Mouse (Mus musculus) liver, embryonic 12.5 days (tissue): ENCODE measurements around the gene Cwh43. TPM values are rescaled to one million over a fixed set of nuclear protein-coding genes. Genes with fewer than 3 reads are reported as not detected.
"Not testable (repeated sequence)": the region's sequence is repeated elsewhere in the genome, so short reads cannot be mapped to it uniquely, and the experiment has no call there.

ENCODE experiments used
- ATAC-seq: fragments of 200-750 bp; cut with Nextera tagmentation; 2 replicates; pipeline ENCODE4 v1.8.0; 2017; ENCODE audit warnings: moderate number of reproducible peaks, mild to moderate bottlenecking, moderate library complexity
- H3K27ac ChIP-seq: fragments of 300-500 bp; sonication (generic); 2 replicates; pipeline ENCODE4 v1.5.1; 2016; ENCODE audit warnings: mild to moderate bottlenecking
- H3K27me3 ChIP-seq: fragments of 300-500 bp; sonication (generic); replicated peaks from 2 replicates; pipeline ENCODE4 v1.6.1; 2016; ENCODE audit warnings: mild to moderate bottlenecking, moderate library complexity
- H3K36me3 ChIP-seq: fragments of 300-500 bp; sonication (generic); 2 replicates; pipeline ENCODE4 v1.6.1; 2016; ENCODE audit warnings: mild to moderate bottlenecking, moderate library complexity
- H3K4me1 ChIP-seq: fragments of 300-500 bp; sonication (generic); 2 replicates; pipeline ENCODE4 v1.6.1; 2016
- H3K4me2 ChIP-seq: fragments of 300-500 bp; sonication (generic); 2 replicates; pipeline ENCODE4 v1.6.1; 2016; ENCODE audit warnings: mild to moderate bottlenecking, moderate library complexity
- H3K4me3 ChIP-seq: fragments of 300-500 bp; sonication (generic); 2 replicates; pipeline ENCODE4 v1.5.1; 2016; ENCODE audit warnings: mild to moderate bottlenecking, moderate library complexity
- H3K9ac ChIP-seq: fragments of 300-500 bp; sonication (generic); 2 replicates; pipeline ENCODE4 v1.6.1; 2016; ENCODE audit warnings: mild to moderate bottlenecking, moderate library complexity
- H3K9me3 ChIP-seq: fragments of 300-500 bp; sonication (generic); replicated peaks from 2 replicates; pipeline ENCODE4 v1.6.1; 2016; ENCODE audit warnings: mild to moderate bottlenecking, moderate library complexity
- WGBS: fragments of 180-500 bp; shearing (Covaris S2); methylation state at CpG from one replicate; pipeline ENCODE4 v1.1.7; 2016; ENCODE audit not compliant: insufficient replicate concordance; 5-methylcytosine and 5-hydroxymethylcytosine counted together
- polyA plus RNA-seq: library from polyadenylated mRNA; unstranded; fragments of >200 nt; fragmentation: Nextera tagmentation; extraction: Ambion mirVana; gene quantifications from 2 replicates; pipeline ENCODE4 v1.2.1, GENCODE M21; 2016

The Cwh43 gene
- polyA plus RNA-seq, 1 experiment from 2014 or later, result not detected

DNA sequence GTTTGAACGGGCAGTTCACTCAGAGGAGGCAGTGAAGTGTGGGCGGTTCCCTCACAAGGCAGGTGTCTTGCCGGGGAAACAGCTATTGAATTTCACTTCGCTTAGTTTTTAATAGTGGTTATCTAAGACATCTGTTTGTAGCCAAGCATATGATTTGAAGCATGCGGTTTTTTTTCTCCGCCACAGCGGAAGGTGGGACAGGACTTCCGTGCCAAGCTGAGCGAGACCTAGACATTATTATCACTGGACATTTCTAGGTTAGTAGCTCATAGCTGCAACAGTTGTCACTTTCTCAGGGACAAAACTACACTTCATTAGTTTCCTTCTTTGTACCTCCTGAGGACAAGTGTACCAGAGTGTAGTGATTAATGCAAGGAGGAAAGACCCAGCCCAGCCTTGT is 36.3 kb downstream of the Cwh43 start:
- no peaks in the 10 kb centered on the region for H3K4me1 ChIP-seq
- ATAC-seq, result no peak
- no peak overlapping the region for H3K27ac ChIP-seq
- no peak overlapping the region for H3K9ac ChIP-seq
- H3K4me2 ChIP-seq, result no peak overlapping the region
- no peaks in the 10 kb centered on the region for H3K36me3 ChIP-seq
- 77% methylated on average over 9 of the region's 9 CpGs for WGBS
- no peaks in the 10 kb centered on the region for H3K9me3 ChIP-seq
- H3K4me3 ChIP-seq, result no peak overlapping the region
- H3K27me3 ChIP-seq, result no peaks in the 10 kb centered on the region

DNA sequence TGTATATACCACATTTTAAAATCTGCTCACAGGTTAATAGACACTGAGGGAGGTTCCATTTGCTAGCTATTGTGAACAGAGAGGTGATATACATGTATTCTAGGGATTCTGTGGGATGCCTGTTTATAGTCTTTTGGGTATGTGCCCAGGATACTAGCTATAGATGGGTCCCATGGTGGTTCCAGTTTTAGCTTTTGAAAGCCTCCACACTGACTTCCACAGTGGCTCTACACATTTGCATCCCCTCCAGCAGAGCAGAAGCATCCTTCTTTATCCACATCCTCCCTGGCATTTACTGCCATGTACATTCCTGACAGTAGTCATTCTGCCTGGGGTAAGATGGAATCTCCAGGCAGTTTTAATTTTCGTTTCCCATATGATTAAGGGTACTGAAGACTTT is 44.4 kb downstream of the Cwh43 start:
- Histone ChIP-seq H3K4me2 (no peak overlapping the region), H3K4me3 (no peak overlapping the region), H3K4me1 (no peaks in the 10 kb centered on the region), H3K9me3 (no peaks in the 10 kb centered on the region), H3K36me3 (no peaks in the 10 kb centered on the region), H3K9ac (no peak overlapping the region), H3K27ac (no peak overlapping the region), H3K27me3 (no peaks in the 10 kb centered on the region)
- no peak for ATAC-seq
- 44% methylated on average over 1 of the region's 1 CpGs for WGBS

DNA sequence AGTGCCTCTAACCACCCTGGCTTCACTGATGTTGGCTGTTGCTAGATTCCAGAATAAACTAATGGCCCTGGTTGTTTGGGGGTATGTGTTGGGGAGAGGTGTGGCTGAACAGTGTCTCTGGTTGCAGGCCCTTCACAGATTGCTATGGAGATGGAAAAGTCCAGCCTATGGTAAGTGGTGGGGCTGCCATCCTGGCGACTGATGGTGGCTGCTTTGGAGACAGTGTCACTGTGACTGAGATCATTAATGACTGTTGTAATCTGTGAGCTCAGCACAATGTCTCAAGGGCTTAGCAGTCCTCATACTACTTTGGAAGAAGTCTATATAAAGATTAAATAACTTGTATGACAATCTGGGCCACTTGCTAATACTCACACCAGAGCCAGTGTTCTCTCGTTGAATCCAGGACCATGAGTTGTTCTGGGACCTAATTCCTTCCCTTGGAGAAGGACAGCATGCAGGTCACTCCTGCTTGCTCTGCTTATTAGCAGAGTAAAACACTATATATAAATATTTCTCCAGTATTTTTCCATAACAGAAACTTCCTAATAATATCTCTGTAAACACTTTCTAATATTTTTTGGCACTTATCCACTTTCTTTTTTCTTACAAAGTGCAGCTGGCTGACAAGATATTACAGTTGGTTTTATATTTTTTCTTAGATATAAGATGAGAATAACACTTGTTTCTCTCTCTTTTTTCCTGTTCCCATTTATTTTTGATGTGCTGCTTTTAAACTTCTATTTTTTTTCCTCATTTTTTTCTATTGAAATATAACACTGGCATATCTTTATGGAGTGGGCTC is 48.8 kb downstream of the Cwh43 start:
- H3K9ac ChIP-seq, result no peak overlapping the region
- no peak overlapping the region for H3K4me2 ChIP-seq
- H3K27ac ChIP-seq, result no peak overlapping the region
- no peaks in the 10 kb centered on the region for H3K36me3 ChIP-seq
- ATAC-seq, result no peak
- WGBS, result 56% methylated on average over 2 of the region's 2 CpGs
- no peaks in the 10 kb centered on the region for H3K27me3 ChIP-seq
- H3K9me3 ChIP-seq, result no peaks in the 10 kb centered on the region
- H3K4me1 ChIP-seq, result no peaks in the 10 kb centered on the region
- H3K4me3 ChIP-seq, result no peak overlapping the region

DNA sequence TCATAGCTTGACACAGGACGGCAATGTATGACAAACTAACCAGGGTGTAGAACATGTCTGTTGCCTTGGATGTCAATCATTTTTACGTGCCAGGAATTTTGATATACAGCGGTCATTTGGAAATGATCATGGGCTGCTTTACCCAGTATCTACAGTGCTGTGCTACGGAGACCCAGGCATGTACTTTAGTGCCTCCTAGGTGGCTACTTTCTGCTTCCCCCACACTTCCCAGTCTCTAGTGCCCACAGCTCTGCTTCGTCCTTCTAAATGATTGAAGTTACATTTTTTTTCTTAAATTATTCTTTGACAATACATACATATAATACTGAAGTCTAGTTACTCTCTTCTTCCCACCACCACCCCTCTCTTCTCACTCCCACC is 49.4 kb downstream of the Cwh43 start:
- no peak overlapping the region for H3K27ac ChIP-seq
- H3K4me1 ChIP-seq, result no peaks in the 10 kb centered on the region
- H3K27me3 ChIP-seq, result no peaks in the 10 kb centered on the region
- H3K9me3 ChIP-seq, result no peaks in the 10 kb centered on the region
- WGBS, result 64% methylated on average over 5 of the region's 5 CpGs
- H3K9ac ChIP-seq, result no peak overlapping the region
- no peak overlapping the region for H3K4me2 ChIP-seq
- no peak for ATAC-seq
- H3K36me3 ChIP-seq, result no peaks in the 10 kb centered on the region
- no peak overlapping the region for H3K4me3 ChIP-seq

DNA sequence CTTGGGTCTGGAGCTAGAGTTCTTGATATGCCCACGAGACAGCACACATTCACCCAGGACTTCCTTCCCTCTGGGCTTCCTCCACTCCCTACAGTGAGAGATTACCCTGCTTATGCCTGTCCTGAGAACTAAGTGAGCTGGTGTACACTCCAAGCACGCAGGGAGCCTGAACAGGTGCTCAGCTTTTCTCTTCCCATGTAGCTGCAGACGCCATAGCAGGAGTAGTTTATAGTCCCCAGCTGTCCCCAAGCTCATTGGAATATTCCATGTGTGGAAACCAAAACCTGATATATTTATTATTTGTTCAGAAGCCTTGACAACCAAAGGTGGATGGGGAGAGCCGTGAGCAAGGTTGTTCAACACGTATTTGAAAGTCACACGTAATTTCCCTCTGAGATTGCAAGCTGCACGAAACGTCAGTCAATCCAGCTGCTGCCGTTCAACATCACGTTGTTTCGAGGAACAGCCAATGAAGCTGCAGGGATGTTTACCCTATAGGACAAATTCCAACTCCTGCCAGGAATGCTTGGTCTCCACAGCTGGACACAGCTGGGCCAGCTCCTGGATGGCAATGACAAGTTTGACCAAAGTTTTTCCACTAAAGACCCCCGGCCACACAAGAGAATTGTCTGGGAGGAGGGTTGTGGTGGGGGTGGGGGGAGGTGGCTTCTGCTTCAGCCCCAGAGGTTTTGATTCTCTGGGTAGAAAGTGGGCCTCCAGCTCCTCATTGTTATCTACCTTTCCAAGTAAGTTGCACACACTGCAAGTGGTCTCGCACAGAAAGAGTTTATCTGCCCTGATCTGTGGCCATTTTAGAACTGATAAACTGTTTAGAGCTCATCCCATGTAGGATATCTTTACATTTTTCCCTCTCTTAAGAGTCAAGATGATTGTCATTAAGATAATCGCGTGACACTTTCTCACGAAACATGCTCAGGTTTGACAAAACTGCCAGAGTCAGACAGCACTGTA is 62.9 kb downstream of the Cwh43 start:
- Histone ChIP-seq H3K9me3 (no peaks in the 10 kb centered on the region), H3K36me3 (no peaks in the 10 kb centered on the region), H3K27me3 (no peaks in the 10 kb centered on the region), H3K9ac (no peak overlapping the region), H3K4me3 (no peak overlapping the region), H3K4me2 (no peak overlapping the region), H3K27ac (no peak overlapping the region), H3K4me1 (no peaks in the 10 kb centered on the region)
- no peak for ATAC-seq
- 70% methylated on average over 16 of the region's 16 CpGs for WGBS

DNA sequence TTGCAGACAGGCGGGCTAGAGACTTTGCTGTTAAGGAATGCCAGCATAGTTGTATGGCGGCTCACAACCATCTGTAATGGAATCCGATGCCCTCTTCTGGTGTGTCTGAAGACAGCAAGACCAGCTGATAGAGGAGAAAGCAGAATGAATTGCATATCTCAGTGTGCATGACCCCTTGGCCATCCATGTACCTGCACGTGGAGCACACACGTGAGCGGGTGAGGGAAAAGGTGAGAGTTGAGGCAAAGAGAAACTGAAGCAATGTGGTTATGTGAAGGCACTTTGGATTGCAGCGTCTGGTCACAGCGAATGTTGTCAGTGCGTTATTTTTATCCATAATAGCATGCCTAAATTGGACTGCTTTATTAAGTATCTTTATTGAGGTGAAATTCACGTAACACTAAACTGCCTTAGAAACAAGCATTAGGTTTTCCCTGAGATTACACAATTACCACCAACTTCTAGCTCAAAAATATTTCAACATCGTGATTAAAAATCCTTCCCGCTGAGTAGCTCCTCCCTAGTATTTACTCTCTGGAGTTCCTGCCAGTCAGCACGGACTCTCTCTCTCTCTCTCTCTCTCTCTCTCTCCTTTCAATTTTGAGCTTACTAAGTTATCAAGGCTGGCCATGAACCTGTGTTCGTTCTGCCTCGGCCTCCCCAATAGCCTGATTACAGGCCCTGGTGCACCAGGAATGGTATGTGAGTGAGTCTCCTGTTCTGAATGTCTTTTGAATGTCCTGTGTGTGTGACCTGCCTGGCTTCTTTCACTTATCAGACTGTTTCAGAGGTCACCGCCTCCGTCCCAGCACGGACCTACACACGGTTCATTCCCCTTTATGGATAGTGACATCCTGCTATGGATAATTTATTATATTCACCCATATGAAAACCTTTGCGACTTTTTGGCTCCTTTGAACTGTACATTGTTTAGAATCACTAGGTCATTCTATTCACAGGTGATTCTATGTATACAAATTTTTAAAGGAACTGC is 68.8 kb downstream of the Cwh43 start:
- H3K36me3 ChIP-seq, result no peaks in the 10 kb centered on the region
- ATAC-seq, result no peak
- H3K27ac ChIP-seq, result no peak overlapping the region
- no peaks in the 10 kb centered on the region for H3K27me3 ChIP-seq
- no peaks in the 10 kb centered on the region for H3K9me3 ChIP-seq
- no peaks in the 10 kb centered on the region for H3K4me1 ChIP-seq
- H3K9ac ChIP-seq, result no peak overlapping the region
- H3K4me2 ChIP-seq, result no peak overlapping the region
- no peak overlapping the region for H3K4me3 ChIP-seq
- 76% methylated on average over 20 of the region's 20 CpGs for WGBS

DNA sequence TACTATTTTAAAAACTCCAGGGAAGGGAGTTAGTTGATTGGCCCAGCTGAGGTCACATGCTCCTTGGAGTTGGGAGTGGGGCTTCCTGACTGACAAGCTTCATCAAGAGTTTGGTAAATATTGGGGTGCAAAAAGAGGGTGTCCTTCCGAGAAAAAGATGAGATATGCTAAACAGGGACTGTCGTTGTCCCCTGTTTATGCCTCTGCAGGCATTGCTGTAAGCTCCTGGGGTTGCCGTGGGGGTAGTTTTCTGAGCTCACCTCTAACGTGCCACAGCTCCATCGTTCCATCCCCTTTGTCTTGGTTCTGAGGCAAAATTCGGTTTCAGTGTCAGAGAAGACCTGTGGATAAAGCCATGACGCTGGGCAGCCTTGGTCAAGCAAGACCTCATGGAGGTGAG is 74.8 kb downstream of the Cwh43 start, which contains the start of gene Dcun1d4:
TSS of gene Dcun1d4 (plus strand) at position 301 of the 400 bp plus-strand sequence.
- H3K9ac ChIP-seq, result no peak within 1 kb of the TSS
- H3K9me3 ChIP-seq, result no peaks in the 10 kb centered on the region
- H3K27ac ChIP-seq, result no peak within 1 kb of the TSS
- 64% methylated on average over 7 of the region's 7 CpGs for WGBS
- ATAC-seq, result no peak
- no peaks in the 10 kb centered on the region for H3K36me3 ChIP-seq
- no peaks in the 10 kb centered on the region for H3K27me3 ChIP-seq
- no peak within 1 kb of the TSS for H3K4me2 ChIP-seq
- no peak within 1 kb of the TSS for H3K4me3 ChIP-seq
- no peaks in the 10 kb centered on the region for H3K4me1 ChIP-seq

DNA sequence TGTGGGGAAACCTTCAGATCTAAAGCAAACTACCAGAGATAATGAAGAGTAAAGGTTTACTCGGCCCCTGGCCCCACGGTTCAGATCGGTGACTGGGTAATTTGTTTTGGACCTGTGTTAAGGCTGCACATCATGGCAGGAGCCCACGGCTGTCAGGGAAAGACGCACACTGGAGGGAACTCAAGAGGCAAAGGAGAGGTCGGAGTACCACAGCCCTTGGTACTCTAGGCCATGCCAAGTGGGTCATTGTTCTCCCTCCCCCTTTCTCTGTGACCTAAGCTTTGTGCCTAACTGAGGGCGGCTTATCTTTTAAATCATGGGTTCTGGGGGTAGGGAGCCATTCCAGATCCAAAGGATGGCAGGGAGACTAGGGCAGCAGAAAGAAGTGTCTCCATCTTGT is 75.5 kb downstream of the Cwh43 start:
- no peaks in the 10 kb centered on the region for H3K4me1 ChIP-seq
- WGBS, result 74% methylated on average over 7 of the region's 7 CpGs
- no peak overlapping the region for H3K4me3 ChIP-seq
- no peak for ATAC-seq
- H3K27me3 ChIP-seq, result no peaks in the 10 kb centered on the region
- H3K9me3 ChIP-seq, result no peaks in the 10 kb centered on the region
- no peak overlapping the region for H3K27ac ChIP-seq
- H3K9ac ChIP-seq, result no peak overlapping the region
- no peak overlapping the region for H3K4me2 ChIP-seq
- H3K36me3 ChIP-seq, result no peaks in the 10 kb centered on the region

DNA sequence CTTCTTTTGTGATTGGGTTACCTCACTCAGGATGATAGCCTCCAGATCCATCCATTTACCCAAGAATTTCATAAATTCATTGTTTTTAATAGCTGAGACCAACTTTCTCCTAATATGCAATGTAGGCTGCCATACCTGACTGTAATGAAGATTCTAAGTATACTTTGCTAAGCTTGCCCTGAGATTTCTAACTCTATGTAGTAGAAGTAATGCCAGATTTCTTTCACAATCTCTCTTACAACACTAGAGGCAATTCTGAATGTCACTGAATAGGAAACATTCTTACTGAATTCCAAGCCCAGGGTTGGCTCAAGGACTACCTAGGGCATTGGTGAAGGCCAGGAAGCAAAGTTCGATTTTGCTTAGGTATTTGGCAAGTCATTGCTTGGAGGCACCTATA is 76.5 kb downstream of the Cwh43 start:
- not testable (repeated sequence) for H3K4me2 ChIP-seq, H3K36me3 ChIP-seq, H3K4me1 ChIP-seq, ATAC-seq, H3K27me3 ChIP-seq, H3K9me3 ChIP-seq, H3K4me3 ChIP-seq, H3K27ac ChIP-seq, H3K9ac ChIP-seq
- 58% methylated on average over 1 of the region's 1 CpGs for WGBS

DNA sequence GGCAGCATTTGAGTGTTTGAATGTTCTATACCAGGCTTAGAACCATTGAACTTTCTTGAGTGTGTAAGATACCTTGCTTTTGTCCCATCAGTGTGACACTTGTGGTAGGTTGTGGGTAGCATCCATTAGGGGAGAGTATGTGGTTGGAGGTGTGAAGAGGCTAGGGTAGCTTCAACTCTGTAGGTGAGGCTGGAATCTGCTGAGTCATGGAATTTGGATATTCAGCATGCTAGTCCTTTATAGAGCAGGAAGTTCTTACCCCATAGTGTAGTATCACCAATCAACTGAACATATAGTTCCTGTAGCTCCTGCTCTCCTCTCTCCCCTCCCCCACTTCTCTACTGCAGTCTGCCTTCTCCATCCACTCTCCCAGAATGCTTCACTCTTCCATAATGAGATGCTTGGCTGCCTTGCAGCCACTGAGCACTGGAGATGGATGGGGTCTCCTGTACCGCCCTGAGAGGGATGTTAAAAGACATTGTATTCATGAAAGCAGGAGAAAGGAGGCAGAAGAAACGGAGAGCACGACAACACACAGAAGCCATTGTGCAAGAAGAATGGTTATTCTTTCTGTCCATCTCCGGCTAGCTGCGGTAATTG is 78.2 kb downstream of the Cwh43 start:
- Histone ChIP-seq H3K4me3 (no peak overlapping the region), H3K4me2 (no peak overlapping the region), H3K27ac (no peak overlapping the region), H3K9me3 (no peaks in the 10 kb centered on the region), H3K9ac (no peak overlapping the region), H3K36me3 (no peaks in the 10 kb centered on the region), H3K4me1 (no peaks in the 10 kb centered on the region), H3K27me3 (peaks cover 7% of the 10 kb centered on the region; the same call in 1 of the 2 replicates)
- ATAC-seq, result no peak
- WGBS, result 75% methylated on average over 5 of the region's 5 CpGs

DNA sequence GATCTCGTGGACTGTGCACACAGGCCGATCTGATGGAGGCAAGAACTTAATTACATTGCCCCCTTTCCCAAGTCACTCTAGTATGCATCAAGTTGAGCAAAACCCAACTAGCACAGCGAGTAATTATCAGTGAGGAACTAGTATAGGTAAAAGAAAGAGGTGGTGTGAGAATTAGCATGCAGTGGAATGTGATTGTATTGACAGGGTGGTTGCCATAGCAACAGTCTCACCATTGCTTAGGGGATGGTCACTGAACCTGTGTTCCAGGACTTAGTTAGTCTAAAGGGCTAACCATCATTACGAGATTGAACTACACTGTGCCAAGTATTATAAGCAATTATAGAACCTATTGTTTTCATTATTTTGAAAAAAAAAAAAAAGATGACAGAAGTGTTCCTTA is 80.6 kb downstream of the Cwh43 start:
- no peak overlapping the region for H3K4me3 ChIP-seq
- no peak overlapping the region for H3K4me2 ChIP-seq
- no peak overlapping the region for H3K27ac ChIP-seq
- WGBS, result 36% methylated on average over 4 of the region's 4 CpGs
- no peak for ATAC-seq
- no peak overlapping the region for H3K9ac ChIP-seq
- H3K9me3 ChIP-seq, result no peaks in the 10 kb centered on the region
- H3K27me3 ChIP-seq, result peaks cover 7% of the 10 kb centered on the region; the same call in 1 of the 2 replicates
- peaks cover 8% of the 10 kb centered on the region for H3K4me1 ChIP-seq
- H3K36me3 ChIP-seq, result no peaks in the 10 kb centered on the region
